ENCODE assay signal across 26 mouse cellular contexts in the genomic region with DNA sequence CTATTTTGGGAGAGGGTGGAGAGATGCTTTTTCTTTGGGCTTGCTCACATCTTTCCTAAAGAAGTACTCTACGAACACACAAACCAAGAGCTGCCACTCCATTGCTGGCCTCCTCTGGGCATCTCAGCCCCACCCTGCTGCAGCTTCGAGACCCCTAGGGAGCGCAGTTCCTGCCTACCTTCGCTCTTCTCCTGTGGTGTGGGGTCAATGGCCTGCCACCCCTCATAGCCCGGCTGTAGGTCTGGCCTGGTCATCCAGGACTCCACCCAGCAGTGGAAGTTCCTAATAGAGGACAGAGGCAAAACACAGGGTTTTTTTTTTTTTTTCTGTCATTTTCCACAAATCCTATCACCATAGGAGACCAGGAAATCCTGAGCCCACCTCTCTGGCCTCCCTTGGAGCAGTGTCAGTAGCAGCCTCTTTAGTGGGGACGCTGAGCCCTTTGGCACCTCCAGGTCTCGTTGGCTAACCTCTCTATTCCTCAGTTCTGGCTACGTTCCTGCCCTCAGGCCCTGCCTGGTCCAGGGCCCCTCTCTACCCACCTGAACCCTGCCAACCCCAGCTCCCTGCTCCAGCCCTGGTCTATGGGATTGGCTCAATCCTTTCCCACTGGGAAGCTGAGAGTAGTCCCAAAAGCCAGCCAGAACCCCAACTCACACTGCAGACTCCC. TPM values are rescaled to one million over a fixed set of nuclear protein-coding genes. Genes with fewer than 3 reads are reported as not detected.
DNase-seq lines count a peak whose midpoint lies in the region; ATAC-seq and TF ChIP-seq lines count a peak whose summit lies in the region.
"Had no signal": no experiment of that assay in that cellular context is flagged by ENCODE, and none has a peak within 500 bp of the region (broad histone marks: within the 10 kb centered on the region; RNA-seq: fewer than 3 reads in every experiment).

No protein-coding gene starts in this region.

- DNase-seq in heart, adult 2 months = peak in 1 of 2 experiments; percentile 33
- DNase-seq in heart, adult 9 months (ENCODE audit: low spot score in 2 of 2) = no peak
- DNase-seq in hindbrain, embryonic 10.5 days (ENCODE audit: low spot score) = no peak
- DNase-seq in midbrain, embryonic 10.5 days (ENCODE audit: low spot score) = no peak
- no peak for DNase-seq in midbrain, embryonic 11.5 days (ENCODE audit: low spot score, missing footprints)
- DNase-seq in embryo, embryonic 11 days = no peak
- DNase-seq in cerebellum, adult 2 months = no peak
- DNase-seq: adrenal gland, postnatal 36 days; cerebellum, adult 11-12 months; cerebellum, postnatal 25 days; gastrocnemius, postnatal 14 days; kidney, postnatal 25 days; liver, embryonic 13.5 days; right cerebral cortex, postnatal 14 days; thymus, adult 2 months; thymus, postnatal 4 days had no signal

- H3K4me1 ChIP-seq in heart, adult 2 months (ENCODE audit: control insufficient read depth, insufficient read depth, low read length) = peaks cover 40% of the 10 kb centered on the region
- peaks cover 37% of the 10 kb centered on the region for H3K4me1 ChIP-seq in hindbrain, embryonic 10.5 days (replicated peaks)
- peaks cover 18% of the 10 kb centered on the region for H3K4me1 ChIP-seq in hindbrain, embryonic 13.5 days (replicated peaks)
- H3K4me1 ChIP-seq in midbrain, embryonic 10.5 days = peaks cover 38% of the 10 kb centered on the region
- peaks cover 7% of the 10 kb centered on the region for H3K4me1 ChIP-seq in midbrain, embryonic 11.5 days (ENCODE audit: control insufficient read depth, insufficient read depth, low read length)
- peaks cover 21% of the 10 kb centered on the region for H3K4me1 ChIP-seq in cerebellum, adult 2 months (ENCODE audit: control insufficient read depth, insufficient read depth, low read length)
- H3K4me1 ChIP-seq: midbrain, embryonic 15.5 days had no signal

- no peaks in the 10 kb centered on the region; the same call in 1 of the 2 replicates for H3K9me3 ChIP-seq in hindbrain, embryonic 10.5 days
- no peaks in the 10 kb centered on the region for H3K9me3 ChIP-seq in hindbrain, embryonic 13.5 days
- H3K9me3 ChIP-seq in midbrain, embryonic 10.5 days (replicated peaks) = no peaks in the 10 kb centered on the region
- no peaks in the 10 kb centered on the region for H3K9me3 ChIP-seq in midbrain, embryonic 11.5 days (ENCODE audit: control insufficient read depth, low read length)
- H3K9me3 ChIP-seq: forebrain, embryonic 15.5 days; intestine, embryonic 15.5 days; limb, embryonic 13.5 days; liver, embryonic 13.5 days; midbrain, embryonic 15.5 days; neural tube, embryonic 12.5 days had no signal

- H3K4me2 ChIP-seq in hindbrain, embryonic 13.5 days = no peak overlapping the region
- no peak overlapping the region for H3K4me2 ChIP-seq in midbrain, embryonic 11.5 days
- H3K4me2 ChIP-seq: forebrain, embryonic 15.5 days; intestine, embryonic 15.5 days; limb, embryonic 13.5 days; liver, embryonic 13.5 days; midbrain, embryonic 15.5 days; neural tube, embryonic 12.5 days had no signal

- intact Hi-C loops in heart, adult 2 months (cut with DNase I) = no loop called here

- 60% methylated on average over 8 of the region's 8 CpGs for WGBS in heart, adult 2 months
- 84% methylated on average over 8 of the region's 8 CpGs for WGBS in hindbrain, embryonic 10.5 days
- WGBS in hindbrain, embryonic 13.5 days = 84% methylated on average over 8 of the region's 8 CpGs
- WGBS in midbrain, embryonic 10.5 days = 84% methylated on average over 8 of the region's 8 CpGs
- 82% methylated on average over 8 of the region's 8 CpGs for WGBS in midbrain, embryonic 11.5 days
- 83% methylated on average over 8 of the region's 8 CpGs for WGBS in cerebellum, adult 2 months

- no peak overlapping the region for H3K4me3 ChIP-seq in heart, adult 2 months
- no peak overlapping the region for H3K4me3 ChIP-seq in hindbrain, embryonic 10.5 days
- no peak overlapping the region for H3K4me3 ChIP-seq in hindbrain, embryonic 13.5 days
- H3K4me3 ChIP-seq in midbrain, embryonic 10.5 days = no peak overlapping the region
- H3K4me3 ChIP-seq in midbrain, embryonic 11.5 days (ENCODE audit: low read depth, low read length) = no peak overlapping the region
- H3K4me3 ChIP-seq in cerebellum, adult 2 months (replicated peaks; ENCODE audit: insufficient read depth, low read depth, low read length) = no peak overlapping the region
- H3K4me3 ChIP-seq: forebrain, embryonic 15.5 days; intestine, embryonic 15.5 days; layer of hippocampus, adult 2 months; limb, embryonic 13.5 days; liver, embryonic 13.5 days; megakaryocyte, embryonic 14.5 days; midbrain, embryonic 15.5 days; neural tube, embryonic 12.5 days had no signal

- TF ChIP-seq EP300 in heart, adult 2 months (IDR thresholded peaks at IDR 0.05; ENCODE audit: insufficient read depth, low read depth, low read length) = no peak

- H3K79me2 ChIP-seq in heart, adult 2 months (replicated peaks; ENCODE audit: control insufficient read depth, insufficient read depth, low read length) = no peaks in the 10 kb centered on the region

- peak overlapping the region; percentile 73 for H3K27ac ChIP-seq in heart, adult 2 months
- peak overlapping the region; percentile 73 for H3K27ac ChIP-seq in hindbrain, embryonic 10.5 days
- no peak overlapping the region for H3K27ac ChIP-seq in hindbrain, embryonic 13.5 days
- peak overlapping the region; percentile 74 for H3K27ac ChIP-seq in midbrain, embryonic 10.5 days (replicated peaks)
- no peak overlapping the region for H3K27ac ChIP-seq in midbrain, embryonic 11.5 days (ENCODE audit: low read depth, low read length)
- H3K27ac ChIP-seq in cerebellum, adult 2 months (ENCODE audit: insufficient read depth, low read length) = no peak overlapping the region
- H3K27ac ChIP-seq: forebrain, embryonic 15.5 days; intestine, embryonic 15.5 days; layer of hippocampus, adult 2 months; limb, embryonic 13.5 days; liver, embryonic 13.5 days; midbrain, embryonic 15.5 days; neural tube, embryonic 12.5 days; stomach, postnatal 0 days had no signal

- TF ChIP-seq POLR2A in heart, adult 2 months (IDR thresholded peaks at IDR 0.05; ENCODE audit: insufficient read depth, low read depth, low read length) = no peak
- TF ChIP-seq POLR2A in cerebellum, adult 2 months (IDR thresholded peaks at IDR 0.05; ENCODE audit: borderline replicate concordance, insufficient read depth, low read length) = no peak

- no peak for ATAC-seq in hindbrain, embryonic 13.5 days (ENCODE audit: low FRiP score)
- no peak for ATAC-seq in midbrain, embryonic 11.5 days (ENCODE audit: low FRiP score)
- ATAC-seq: forebrain, embryonic 15.5 days; hindbrain, embryonic 16.5 days; intestine, embryonic 15.5 days; midbrain, embryonic 15.5 days had no signal

- peaks cover 40% of the 10 kb centered on the region for H3K36me3 ChIP-seq in heart, adult 2 months (ENCODE audit: control insufficient read depth, insufficient read depth, low read length)
- no peaks in the 10 kb centered on the region for H3K36me3 ChIP-seq in hindbrain, embryonic 10.5 days
- no peaks in the 10 kb centered on the region for H3K36me3 ChIP-seq in hindbrain, embryonic 13.5 days
- H3K36me3 ChIP-seq in midbrain, embryonic 10.5 days = no peaks in the 10 kb centered on the region
- no peaks in the 10 kb centered on the region for H3K36me3 ChIP-seq in midbrain, embryonic 11.5 days (ENCODE audit: control insufficient read depth, insufficient read depth, low read length)
- H3K36me3 ChIP-seq: forebrain, embryonic 15.5 days; limb, embryonic 13.5 days; midbrain, embryonic 15.5 days; neural tube, embryonic 12.5 days had no signal

- H3K27me3 ChIP-seq in heart, adult 2 months (ENCODE audit: control insufficient read depth, insufficient read depth, low read length) = no peaks in the 10 kb centered on the region
- H3K27me3 ChIP-seq in hindbrain, embryonic 10.5 days (ENCODE audit: insufficient read depth, poor library complexity, severe bottlenecking) = no peaks in the 10 kb centered on the region
- no peaks in the 10 kb centered on the region for H3K27me3 ChIP-seq in hindbrain, embryonic 13.5 days
- H3K27me3 ChIP-seq in midbrain, embryonic 10.5 days (ENCODE audit: low read depth, poor library complexity, severe bottlenecking) = no peaks in the 10 kb centered on the region
- no peaks in the 10 kb centered on the region for H3K27me3 ChIP-seq in midbrain, embryonic 11.5 days (ENCODE audit: control insufficient read depth, insufficient read depth, low read length)
- H3K27me3 ChIP-seq in cerebellum, adult 2 months (ENCODE audit: control insufficient read depth, insufficient read depth, low read length) = no peaks in the 10 kb centered on the region
- H3K27me3 ChIP-seq: forebrain, embryonic 15.5 days; intestine, embryonic 15.5 days; limb, embryonic 13.5 days; liver, embryonic 13.5 days; midbrain, embryonic 15.5 days; neural tube, embryonic 12.5 days had no signal

- H3K9ac ChIP-seq in heart, adult 2 months (ENCODE audit: low read depth, low read length) = peak overlapping the region; percentile 47; the same call in 1 of the 2 replicates
- H3K9ac ChIP-seq in hindbrain, embryonic 13.5 days = no peak overlapping the region
- H3K9ac ChIP-seq in midbrain, embryonic 11.5 days (ENCODE audit: low read length) = no peak overlapping the region
- H3K9ac ChIP-seq: forebrain, embryonic 15.5 days; intestine, embryonic 15.5 days; limb, embryonic 13.5 days; midbrain, embryonic 15.5 days; neural tube, embryonic 12.5 days had no signal

- no peak for TF ChIP-seq CTCF in heart, adult 2 months (IDR thresholded peaks at IDR 0.05)
- TF ChIP-seq CTCF in cerebellum, adult 2 months (IDR thresholded peaks at IDR 0.05; ENCODE audit: borderline replicate concordance, insufficient read depth, low read depth, low read length) = no peak

RNA-seq across cellular contexts. Expression of gene Tgm2, which starts 17.6 kb away (rescaled TPM):
- 100 to 1,000 TPM; 270 to 286 TPM for total RNA-seq in heart, adult 2 months (2021)
- polyA plus RNA-seq in heart, adult 2 months (2012; rRNA removed) = 155 and 205 TPM in 2 replicates
- polyA plus RNA-seq in hindbrain, embryonic 10.5 days (2016; fragmentation: Nextera tagmentation; extraction: Ambion mirVana) = 7.5 and 10.2 TPM in 2 replicates
- polyA plus RNA-seq in hindbrain, embryonic 13.5 days (2015; fragmentation: Nextera tagmentation; extraction: Ambion mirVana) = 10.1 TPM in 2 replicates
- 9.0 and 10.0 TPM in 2 replicates for polyA plus RNA-seq in midbrain, embryonic 10.5 days (2016; fragmentation: Nextera tagmentation; extraction: Ambion mirVana)
- polyA plus RNA-seq in midbrain, embryonic 11.5 days (2014; fragmentation: Nextera tagmentation; extraction: Ambion mirVana) = 5.8 and 6.5 TPM in 2 replicates
- polyA plus RNA-seq in cerebellum, adult 2 months (2012; rRNA removed) = 7.8 TPM in 2 replicates

Comparison
In these comparisons a context has a peak if more than half of its experiments do, and no peak if none do; other contexts are left out.
1. H3K27ac ChIP-seq: peak in heart, adult 2 months (single experiment), hindbrain, embryonic 10.5 days (single experiment) and midbrain, embryonic 10.5 days (single experiment); none in hindbrain, embryonic 13.5 days (single experiment), midbrain, embryonic 11.5 days (single experiment) and cerebellum, adult 2 months (single experiment).
2. RNA of gene Tgm2, which starts 17.6 kb away (polyA plus RNA-seq): 155 to 205 TPM in heart, adult 2 months; 10.1 TPM in hindbrain, embryonic 13.5 days, 9.0 to 10.0 TPM in midbrain, embryonic 10.5 days, 7.8 TPM in cerebellum, adult 2 months, 7.5 to 10.2 TPM in hindbrain, embryonic 10.5 days and 5.8 to 6.5 TPM in midbrain, embryonic 11.5 days; every median in the first group is over 10 times any median in the second.